Mouse (Mus musculus) erythroblast, embryonic 14.5 days (primary cell): Measurements from ENCODE around the gene Cox5a. TPM values are rescaled to one million over a fixed set of nuclear protein-coding genes. Genes with fewer than 3 reads are reported as not detected.

Experiments
- H3K27me3 ChIP-seq: 2 replicates; pipeline ENCODE4 v1.6.1; 2012; ENCODE audit warnings: inconsistent platforms; ENCODE audit not compliant: control insufficient read depth
- H3K36me3 ChIP-seq: 2 replicates; pipeline ENCODE4 v1.6.1; 2012; ENCODE audit warnings: mild to moderate bottlenecking, inconsistent platforms; ENCODE audit not compliant: control insufficient read depth
- H3K4me1 ChIP-seq: 2 replicates; pipeline ENCODE4 v1.6.1; 2012; ENCODE audit warnings: inconsistent platforms; ENCODE audit not compliant: control insufficient read depth
- H3K4me3 ChIP-seq: replicated peaks from 2 replicates; pipeline ENCODE3; 2012; ENCODE audit warnings: moderate library complexity, mild to moderate bottlenecking, inconsistent platforms
- H3K9me3 ChIP-seq: 2 replicates; pipeline ENCODE4 v1.6.1; 2012; ENCODE audit warnings: low read length, inconsistent platforms, mixed read lengths; ENCODE audit not compliant: control insufficient read depth
- GATA1 ChIP-seq: IDR thresholded peaks from 2 replicates; pipeline ENCODE4 v1.6.1; 2012; ENCODE audit warnings: low read length, inconsistent platforms, mixed read lengths
- TAL1 ChIP-seq: IDR thresholded peaks from 3 replicates; pipeline ENCODE4 v1.6.1; 2012; ENCODE audit warnings: low read length, inconsistent platforms, mixed read lengths
- polyA plus RNA-seq: library from polyadenylated mRNA; stranded (reverse); fragments of >175 nt; gene quantifications from 2 replicates; pipeline ENCODE4 v1.2.3, GENCODE M21; 2012

Gene Cox5a
- polyA plus RNA-seq, 1 experiment = 25.8 TPM

GRCm38 (mm10) chr9:57565741-57566221 lies 44.7 kb downstream of the Cox5a start:
- Histone ChIP-seq H3K9me3 (no peaks in the 10 kb centered on the region), H3K4me1 (peaks cover 23% of the 10 kb centered on the region), H3K27me3 (no peaks in the 10 kb centered on the region), H3K4me3 (no peak overlapping the region), H3K36me3 (peaks cover 23% of the 10 kb centered on the region)
- TF ChIP-seq GATA1 (no peak), TAL1 (no peak)

GRCm38 (mm10) chr9:57566846-57567245 lies 45.8 kb downstream of the Cox5a start:
- H3K9me3 ChIP-seq = no peaks in the 10 kb centered on the region
- TF ChIP-seq GATA1 (no peak), TAL1 (no peak)
- peaks cover 14% of the 10 kb centered on the region for H3K4me1 ChIP-seq
- H3K27me3 ChIP-seq = no peaks in the 10 kb centered on the region
- peaks cover 26% of the 10 kb centered on the region for H3K36me3 ChIP-seq
- no peak overlapping the region for H3K4me3 ChIP-seq

GRCm38 (mm10) chr9:57568500-57568899 lies 47.4 kb downstream of the Cox5a start:
- Histone ChIP-seq H3K4me3 (no peak overlapping the region), H3K9me3 (no peaks in the 10 kb centered on the region), H3K36me3 (peaks cover 31% of the 10 kb centered on the region), H3K27me3 (no peaks in the 10 kb centered on the region), H3K4me1 (no peaks in the 10 kb centered on the region)
- no peak for TF ChIP-seq TAL1
- TF ChIP-seq GATA1 = no peak

DNA sequence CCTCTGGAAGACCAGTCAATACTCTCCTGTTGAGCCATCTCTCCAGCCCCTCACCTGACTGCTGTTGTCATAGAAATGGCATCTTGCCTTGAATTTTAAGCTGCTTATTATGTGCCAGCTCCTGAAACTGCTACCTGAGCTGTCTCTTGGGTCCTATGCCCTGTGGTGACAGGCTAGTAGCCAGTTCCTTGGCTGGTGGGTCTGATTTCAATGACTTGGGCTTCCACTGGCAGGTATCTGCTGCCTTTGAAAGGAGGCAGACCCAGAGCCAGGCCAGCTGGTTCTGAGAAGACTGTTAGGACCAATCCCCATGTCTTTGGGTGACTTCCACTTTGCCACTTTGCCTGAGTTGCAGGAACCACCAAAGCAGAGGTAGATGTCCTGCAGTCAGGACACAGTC lies 53.3 kb downstream of the Cox5a start:
- H3K9me3 ChIP-seq = no peaks in the 10 kb centered on the region
- H3K36me3 ChIP-seq = peaks cover 37% of the 10 kb centered on the region
- TF ChIP-seq GATA1 = no peak
- TF ChIP-seq TAL1 = no peak
- H3K4me1 ChIP-seq = peaks cover 41% of the 10 kb centered on the region
- no peaks in the 10 kb centered on the region for H3K27me3 ChIP-seq
- H3K4me3 ChIP-seq = no peak overlapping the region

GRCm38 (mm10) chr9:57575577-57575976 lies 54.5 kb downstream of the Cox5a start:
- Histone ChIP-seq H3K4me3 (no peak overlapping the region), H3K9me3 (no peaks in the 10 kb centered on the region), H3K4me1 (peaks cover 41% of the 10 kb centered on the region), H3K36me3 (peaks cover 43% of the 10 kb centered on the region), H3K27me3 (no peaks in the 10 kb centered on the region)
- no peak for TF ChIP-seq GATA1
- TF ChIP-seq TAL1 = no peak

GRCm38 (mm10) chr9:57577144-57577849 lies 56.2 kb downstream of the Cox5a start:
- Histone ChIP-seq H3K27me3 (no peaks in the 10 kb centered on the region), H3K9me3 (no peaks in the 10 kb centered on the region), H3K4me1 (peaks cover 41% of the 10 kb centered on the region), H3K4me3 (peak overlapping the region; percentile 17), H3K36me3 (peaks cover 54% of the 10 kb centered on the region)
- TF ChIP-seq TAL1 (peak; percentile 20; the same call in 1 of the 3 replicates), GATA1 (peak; percentile 20; the same call in 1 of the 2 replicates)

Other genes starting within 250 kb of the Cox5a start
- 0.42 and 0.93 TPM in 2 replicates for gene Ppcdc, start 81.2 kb upstream of the Cox5a start, polyA plus RNA-seq
- 0.03 and 0.05 TPM in 2 replicates for gene Scamp5, start 53.2 kb upstream of the Cox5a start, polyA plus RNA-seq
- not detected in 2 replicates for gene Rpp25, start 17.2 kb upstream of the Cox5a start, polyA plus RNA-seq
- gene Fam219b, start 16.3 kb downstream of the Cox5a start, polyA plus RNA-seq = 0.31 and 0.78 TPM in 2 replicates
- gene Mpi, start 31.5 kb downstream of the Cox5a start, polyA plus RNA-seq = 0.08 and 0.16 TPM in 2 replicates
- 0.38 and 0.76 TPM in 2 replicates for gene Scamp2, start 39.7 kb downstream of the Cox5a start, polyA plus RNA-seq
- 0.10 and 0.17 TPM in 2 replicates for gene Ulk3, start 68.2 kb downstream of the Cox5a start, polyA plus RNA-seq
- gene Cplx3, start 85.0 kb downstream of the Cox5a start, polyA plus RNA-seq = not detected in 2 replicates
- not detected in 2 replicates for gene Lman1l, start 99.5 kb downstream of the Cox5a start, polyA plus RNA-seq
- gene Csk, start 132.4 kb downstream of the Cox5a start, polyA plus RNA-seq = 6.1 TPM in 2 replicates
- gene Cyp1a2, start 162.4 kb downstream of the Cox5a start, polyA plus RNA-seq = not detected in 2 replicates
- gene Cyp1a1, start 166.7 kb downstream of the Cox5a start, polyA plus RNA-seq = not detected in 2 replicates
- 0.40 and 0.69 TPM in 2 replicates for gene Edc3, start 187.3 kb downstream of the Cox5a start, polyA plus RNA-seq
- 38.9 and 44.4 TPM in 2 replicates for gene Clk3, start 244.6 kb downstream of the Cox5a start, polyA plus RNA-seq